Comparison of ENCODE assay signal across 9 mouse cellular contexts in genomic region chr2:153446017-153446408, GRCm38 (mm10). TPM values are rescaled to one million over a fixed set of nuclear protein-coding genes. Genes with fewer than 3 reads are reported as not detected.
DNase-seq lines count a peak whose midpoint lies in the region; ATAC-seq and TF ChIP-seq lines count a peak whose summit lies in the region.
"Had no signal": no experiment of that assay in that cellular context is flagged by ENCODE, and none has a peak within 500 bp of the region (broad histone marks: within the 10 kb centered on the region; RNA-seq: fewer than 3 reads in every experiment).

No protein-coding gene starts in this region.

- under 1% methylated on average over 8 of the region's 8 CpGs for WGBS in embryonic facial prominence, embryonic 14.5 days
- 2% methylated on average over 8 of the region's 8 CpGs for WGBS in hindbrain, embryonic 10.5 days

- H3K4me3 ChIP-seq in embryonic facial prominence, embryonic 14.5 days (ENCODE audit: low read depth, low read length), result peak overlapping the region; percentile 93
- peak overlapping the region; percentile 95 for H3K4me3 ChIP-seq in hindbrain, embryonic 10.5 days
- peak overlapping the region; percentile 89 for H3K4me3 ChIP-seq in left cerebral cortex, adult 2 months

- H3K36me3 ChIP-seq in embryonic facial prominence, embryonic 14.5 days (ENCODE audit: control insufficient read depth, insufficient read depth, low read length), result no peaks in the 10 kb centered on the region
- no peaks in the 10 kb centered on the region for H3K36me3 ChIP-seq in hindbrain, embryonic 10.5 days

- DNase-seq in cerebellum, adult 11 months, result peak; percentile 38
- peak; percentile 80 for DNase-seq in R1 (ENCODE audit: low read depth, low spot score)
- peak; percentile 91 for DNase-seq in embryonic facial prominence, embryonic 14.5 days (ENCODE audit: low spot score)
- peak; percentile 66 for DNase-seq in hindbrain, embryonic 10.5 days (ENCODE audit: low spot score)
- DNase-seq in left cerebral cortex, adult 2 months (ENCODE audit: extremely low spot score in 1 of 2, low spot score in 2 of 2), result peak; percentile 51 to 64
- DNase-seq in right cerebral cortex, postnatal 4 days, result peak; percentile 34

- peak overlapping the region; percentile 98 for H3K4me2 ChIP-seq in embryonic facial prominence, embryonic 14.5 days (ENCODE audit: low read depth, low read length)

- no peak for ATAC-seq in cerebellum, adult (ENCODE audit: insufficient number of reproducible peaks, low FRiP score, low TSS enrichment)
- no peak for ATAC-seq in embryonic facial prominence, embryonic 14.5 days (ENCODE audit: low read depth)
- ATAC-seq in megakaryocyte, adult 5-6 weeks (ENCODE audit: poor library complexity, severe bottlenecking), result peak; percentile 56

- intact Hi-C loops in left cerebral cortex, adult 2 months (cut with DNase I), result no loop called here

- H3K4me1 ChIP-seq in embryonic facial prominence, embryonic 14.5 days (ENCODE audit: control insufficient read depth, insufficient read depth, low read length), result peaks cover 27% of the 10 kb centered on the region
- peaks cover 61% of the 10 kb centered on the region for H3K4me1 ChIP-seq in hindbrain, embryonic 10.5 days (replicated peaks)

- peak overlapping the region; percentile 95 for H3K27ac ChIP-seq in embryonic facial prominence, embryonic 14.5 days (replicated peaks; ENCODE audit: low read depth, low read length)
- H3K27ac ChIP-seq in hindbrain, embryonic 10.5 days, result peak overlapping the region; percentile 90
- peak overlapping the region; percentile 61; the same call in 1 of the 2 replicates for H3K27ac ChIP-seq in left cerebral cortex, adult 2 months

- H3K9ac ChIP-seq in embryonic facial prominence, embryonic 14.5 days (ENCODE audit: low read depth, low read length), result peak overlapping the region; percentile 85

- H3K27me3 ChIP-seq in embryonic facial prominence, embryonic 14.5 days (replicated peaks; ENCODE audit: control insufficient read depth, insufficient read depth, low read length), result no peaks in the 10 kb centered on the region
- H3K27me3 ChIP-seq in hindbrain, embryonic 10.5 days (ENCODE audit: insufficient read depth, poor library complexity, severe bottlenecking), result peaks cover 9% of the 10 kb centered on the region
- H3K27me3 ChIP-seq: Patski had no signal

- peak; percentile 89 for TF ChIP-seq CTCF in left cerebral cortex, adult 2 months (IDR thresholded peaks at IDR 0.05)

- H3K9me3 ChIP-seq in embryonic facial prominence, embryonic 14.5 days (ENCODE audit: control insufficient read depth, low read length), result no peaks in the 10 kb centered on the region
- H3K9me3 ChIP-seq in hindbrain, embryonic 10.5 days, result no peaks in the 10 kb centered on the region

RNA-seq across cellular contexts. Expression of gene 4930404H24Rik, which starts 46.6 kb away (rescaled TPM):
- not detected in 2 replicates for polyA plus RNA-seq in embryonic facial prominence, embryonic 14.5 days (2014; fragmentation: Nextera tagmentation; extraction: Ambion mirVana)
- not detected in 2 replicates for polyA plus RNA-seq in hindbrain, embryonic 10.5 days (2016; fragmentation: Nextera tagmentation; extraction: Ambion mirVana)
- not detected for total RNA-seq in left cerebral cortex, adult 2 months (2021)
- not detected in 2 replicates for total RNA-seq in megakaryocyte, adult 5-6 weeks (2015)
- total RNA-seq in megakaryocyte, adult 5-6 weeks (2017), result not detected in 2 replicates
- polyA plus RNA-seq: Patski had no signal

Comparison
In these comparisons a context has a peak if more than half of its experiments do, and no peak if none do; other contexts are left out.
1. DNase-seq: peak in every context shown above with its lines; median percentile 91 in embryonic facial prominence, embryonic 14.5 days; 80 in R1; 66 in hindbrain, embryonic 10.5 days; 58 in left cerebral cortex, adult 2 months; 38 in cerebellum, adult 11 months; 34 in right cerebral cortex, postnatal 4 days.